Mouse (Mus musculus) spleen, postnatal 4 days (tissue): Measurements from ENCODE around the gene Mrpl38.
"Not testable (repeated sequence)": the region's sequence is repeated elsewhere in the genome, so short reads cannot be mapped to it uniquely, and the experiment has no call there.

Source experiments
- DNase-seq, 2 experiments: peaks; one replicate each; pipeline ENCODE4 v3.0.0; 2022; ENCODE audit warnings: low spot score in 2 of 2

The Mrpl38 gene

GRCm38 (mm10) chr11:116093771-116094565 is 44.7 kb downstream of the Mrpl38 start:
- DNase-seq, result peak in 1 of 2 experiments; percentile 60

GRCm38 (mm10) chr11:116092959-116093358 is 45.7 kb downstream of the Mrpl38 start:
- not testable (repeated sequence) for DNase-seq

GRCm38 (mm10) chr11:116091591-116091990 is 47.1 kb downstream of the Mrpl38 start:
- DNase-seq, result no peak

GRCm38 (mm10) chr11:116089545-116089944 is 49.1 kb downstream of the Mrpl38 start:
- DNase-seq, result no peak

- DNase-seq, result no peak
Observed at GRCm38 (mm10) chr11:116088741-116089394, 49.8 kb downstream of the Mrpl38 start.

GRCm38 (mm10) chr11:116088188-116088587 is 50.5 kb downstream of the Mrpl38 start:
- no peak for DNase-seq

GRCm38 (mm10) chr11:116087194-116088130 is 51.2 kb downstream of the Mrpl38 start:
- peak; percentile 91 to 96 for DNase-seq

GRCm38 (mm10) chr11:116086258-116087193 is 52.1 kb downstream of the Mrpl38 start, which contains the start of gene Wbp2:
Gene Wbp2 (minus strand): TSS chr11:116086995.
- DNase-seq, result peak; percentile 94 to 96

- no peak for DNase-seq
Observed at GRCm38 (mm10) chr11:116084166-116084565, 54.5 kb downstream of the Mrpl38 start.

- DNase-seq, result no peak
Observed at GRCm38 (mm10) chr11:116083096-116083672, 55.5 kb downstream of the Mrpl38 start.
